Mouse (Mus musculus): ENCODE results near the gene Cfap126. TPM values are rescaled to one million over a fixed set of nuclear protein-coding genes. Genes with fewer than 3 reads are reported as not detected.
"Not testable (repeated sequence)": the region's sequence is repeated elsewhere in the genome, so short reads cannot be mapped to it uniquely, and the experiment has no call there.

Cfap126 gene
- total and polyA plus RNA-seq, 3 experiments: 0.89 to 6.3 (median 0.98) TPM

DNA sequence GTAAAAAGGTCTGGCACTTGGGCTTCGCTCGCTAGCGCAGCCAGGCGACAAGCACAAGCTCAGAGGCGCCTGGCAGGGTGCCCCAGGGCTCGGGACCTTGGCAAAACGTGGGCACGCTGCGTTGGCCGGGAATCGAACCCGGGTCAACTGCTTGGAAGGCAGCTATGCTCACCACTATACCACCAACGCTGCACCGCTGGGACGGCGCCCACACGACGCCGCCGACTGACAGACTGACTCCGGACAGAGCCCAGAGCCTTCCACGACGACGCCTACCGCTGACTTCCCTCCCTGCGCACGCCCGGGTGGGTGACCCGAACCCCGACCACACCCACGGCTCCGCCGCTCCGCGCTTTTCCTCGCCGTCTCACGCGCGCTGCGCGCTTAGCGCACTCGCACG, 41.5 kb upstream of the Cfap126 start:
- H3K27me3 ChIP-seq (ENCODE audit: control insufficient read depth, insufficient read depth, low read length); H3K36me3 ChIP-seq (ENCODE audit: control insufficient read depth, insufficient read depth, low read length); H3K9ac ChIP-seq (ENCODE audit: low read depth, low read length); DNase-seq; H3K27ac ChIP-seq; H3K4me3 ChIP-seq; intact Hi-C loops (cut with DNase I); H3K79me2 ChIP-seq (replicated peaks; ENCODE audit: control insufficient read depth, insufficient read depth, low read length); H3K4me1 ChIP-seq (ENCODE audit: control insufficient read depth, insufficient read depth, low read length): not testable (repeated sequence)
- no CpG with 5 or more reads among the region's 45 CpGs for WGBS

GRCm38 (mm10) chr1:171074283-171074682, 39.4 kb upstream of the Cfap126 start:
- H3K4me3 ChIP-seq; H3K4me1 ChIP-seq (ENCODE audit: control insufficient read depth, insufficient read depth, low read length); intact Hi-C loops (cut with DNase I); H3K27ac ChIP-seq; H3K9ac ChIP-seq (ENCODE audit: low read depth, low read length); H3K36me3 ChIP-seq (ENCODE audit: control insufficient read depth, insufficient read depth, low read length); H3K79me2 ChIP-seq (replicated peaks; ENCODE audit: control insufficient read depth, insufficient read depth, low read length); H3K27me3 ChIP-seq (ENCODE audit: control insufficient read depth, insufficient read depth, low read length): not testable (repeated sequence)
- WGBS: 31% methylated on average over 6 of the region's 10 CpGs
- DNase-seq: peak; percentile 48 to 70

- H3K27me3 ChIP-seq (ENCODE audit: control insufficient read depth, insufficient read depth, low read length); H3K79me2 ChIP-seq (replicated peaks; ENCODE audit: control insufficient read depth, insufficient read depth, low read length); intact Hi-C loops (cut with DNase I); H3K9ac ChIP-seq (ENCODE audit: low read depth, low read length); H3K4me3 ChIP-seq; DNase-seq; H3K4me1 ChIP-seq (ENCODE audit: control insufficient read depth, insufficient read depth, low read length); H3K27ac ChIP-seq; H3K36me3 ChIP-seq (ENCODE audit: control insufficient read depth, insufficient read depth, low read length): not testable (repeated sequence)
- WGBS: 67% methylated on average over 4 of the region's 5 CpGs
Observed at GRCm38 (mm10) chr1:171076176-171076575, 37.5 kb upstream of the Cfap126 start.

- H3K9ac ChIP-seq (ENCODE audit: low read depth, low read length); H3K36me3 ChIP-seq (ENCODE audit: control insufficient read depth, insufficient read depth, low read length); H3K27ac ChIP-seq; H3K27me3 ChIP-seq (ENCODE audit: control insufficient read depth, insufficient read depth, low read length); intact Hi-C loops (cut with DNase I); H3K4me3 ChIP-seq; DNase-seq; H3K4me1 ChIP-seq (ENCODE audit: control insufficient read depth, insufficient read depth, low read length); H3K79me2 ChIP-seq (replicated peaks; ENCODE audit: control insufficient read depth, insufficient read depth, low read length): not testable (repeated sequence)
- WGBS: 42% methylated on average over 5 of the region's 5 CpGs
Observed at GRCm38 (mm10) chr1:171077192-171077591, 36.5 kb upstream of the Cfap126 start.

- H3K79me2 ChIP-seq (replicated peaks; ENCODE audit: control insufficient read depth, insufficient read depth, low read length); H3K27ac ChIP-seq; H3K9ac ChIP-seq (ENCODE audit: low read depth, low read length); H3K4me1 ChIP-seq (ENCODE audit: control insufficient read depth, insufficient read depth, low read length); H3K36me3 ChIP-seq (ENCODE audit: control insufficient read depth, insufficient read depth, low read length); H3K27me3 ChIP-seq (ENCODE audit: control insufficient read depth, insufficient read depth, low read length); intact Hi-C loops (cut with DNase I): not testable (repeated sequence)
- 3% methylated on average over 19 of the region's 27 CpGs for WGBS
- peak; percentile 64 to 67 for DNase-seq
- 0 out of 2 replicates have a peak overlapping the region, but pooled peaks have one; percentile 27 for H3K4me3 ChIP-seq
Observed at GRCm38 (mm10) chr1:171077955-171078354, 35.8 kb upstream of the Cfap126 start.

- H3K27ac ChIP-seq; H3K4me1 ChIP-seq (ENCODE audit: control insufficient read depth, insufficient read depth, low read length); H3K27me3 ChIP-seq (ENCODE audit: control insufficient read depth, insufficient read depth, low read length); DNase-seq; H3K4me3 ChIP-seq; intact Hi-C loops (cut with DNase I); H3K9ac ChIP-seq (ENCODE audit: low read depth, low read length); H3K79me2 ChIP-seq (replicated peaks; ENCODE audit: control insufficient read depth, insufficient read depth, low read length); H3K36me3 ChIP-seq (ENCODE audit: control insufficient read depth, insufficient read depth, low read length): not testable (repeated sequence)
- 24% methylated on average over 12 of the region's 12 CpGs for WGBS
Observed at GRCm38 (mm10) chr1:171078419-171078818, 35.3 kb upstream of the Cfap126 start.

GRCm38 (mm10) chr1:171079345-171079744, 34.4 kb upstream of the Cfap126 start:
- H3K27ac ChIP-seq; H3K27me3 ChIP-seq (ENCODE audit: control insufficient read depth, insufficient read depth, low read length); H3K4me3 ChIP-seq; H3K36me3 ChIP-seq (ENCODE audit: control insufficient read depth, insufficient read depth, low read length); H3K4me1 ChIP-seq (ENCODE audit: control insufficient read depth, insufficient read depth, low read length); intact Hi-C loops (cut with DNase I); H3K79me2 ChIP-seq (replicated peaks; ENCODE audit: control insufficient read depth, insufficient read depth, low read length); H3K9ac ChIP-seq (ENCODE audit: low read depth, low read length); DNase-seq: not testable (repeated sequence)
- WGBS: 0% methylated on average over 1 of the region's 35 CpGs

DNA sequence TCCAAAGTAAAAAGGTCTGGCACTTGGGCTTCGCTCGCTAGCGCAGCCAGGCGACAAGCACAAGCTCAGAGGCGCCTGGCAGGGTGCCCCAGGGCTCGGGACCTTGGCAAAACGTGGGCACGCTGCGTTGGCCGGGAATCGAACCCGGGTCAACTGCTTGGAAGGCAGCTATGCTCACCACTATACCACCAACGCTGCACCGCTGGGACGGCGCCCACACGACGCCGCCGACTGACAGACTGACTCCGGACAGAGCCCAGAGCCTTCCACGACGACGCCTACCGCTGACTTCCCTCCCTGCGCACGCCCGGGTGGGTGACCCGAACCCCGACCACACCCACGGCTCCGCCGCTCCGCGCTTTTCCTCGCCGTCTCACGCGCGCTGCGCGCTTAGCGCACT, 33.9 kb upstream of the Cfap126 start:
- H3K27ac ChIP-seq; H3K79me2 ChIP-seq (replicated peaks; ENCODE audit: control insufficient read depth, insufficient read depth, low read length); H3K9ac ChIP-seq (ENCODE audit: low read depth, low read length); H3K4me1 ChIP-seq (ENCODE audit: control insufficient read depth, insufficient read depth, low read length); H3K4me3 ChIP-seq; intact Hi-C loops (cut with DNase I); DNase-seq; H3K36me3 ChIP-seq (ENCODE audit: control insufficient read depth, insufficient read depth, low read length); H3K27me3 ChIP-seq (ENCODE audit: control insufficient read depth, insufficient read depth, low read length): not testable (repeated sequence)
- WGBS: no CpG with 5 or more reads among the region's 43 CpGs

DNA sequence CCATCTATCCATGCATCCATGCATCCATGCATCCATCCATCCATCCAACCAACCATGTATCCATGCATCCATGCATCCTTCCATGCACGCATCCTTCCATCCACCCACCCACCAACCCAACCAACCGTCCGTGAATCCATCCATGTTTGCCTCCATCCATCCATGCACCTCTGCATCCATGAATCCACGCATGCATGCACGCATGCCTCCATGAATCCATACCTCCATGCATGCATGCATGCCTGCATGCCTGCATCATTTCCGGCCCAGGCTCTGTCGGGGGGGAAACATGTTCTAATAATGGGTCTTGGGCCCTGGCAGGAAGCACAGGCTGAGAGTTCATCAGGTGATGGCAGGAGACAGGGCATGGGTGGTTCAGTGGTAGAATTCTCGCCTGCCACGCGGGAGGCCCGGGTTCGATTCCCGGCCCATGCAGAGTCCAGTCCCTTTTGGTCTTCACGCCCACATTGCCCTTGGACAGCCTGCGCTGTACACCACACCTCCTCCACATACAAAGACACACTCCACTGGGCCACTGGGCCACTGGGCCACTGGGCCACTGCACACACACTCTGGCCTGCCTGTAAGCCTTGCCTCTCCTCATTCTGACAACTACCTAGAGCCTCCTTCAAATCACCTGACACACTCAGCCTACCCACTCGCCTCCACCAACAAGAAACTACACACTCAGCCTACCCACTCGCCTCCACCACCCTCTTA, 32.0 kb upstream of the Cfap126 start:
- intact Hi-C loops (cut with DNase I): not testable (repeated sequence)
- peak in 1 of 2 experiments; percentile 53 for DNase-seq

More for the DNA sequence above, 32.0 kb upstream of the Cfap126 start:
- H3K27me3 ChIP-seq (ENCODE audit: control insufficient read depth, insufficient read depth, low read length); H3K9ac ChIP-seq (ENCODE audit: low read depth, low read length); H3K4me1 ChIP-seq (ENCODE audit: control insufficient read depth, insufficient read depth, low read length); H3K79me2 ChIP-seq (replicated peaks; ENCODE audit: control insufficient read depth, insufficient read depth, low read length); H3K4me3 ChIP-seq; H3K36me3 ChIP-seq (ENCODE audit: control insufficient read depth, insufficient read depth, low read length); H3K27ac ChIP-seq: not testable (repeated sequence)
- 36% methylated on average over 12 of the region's 17 CpGs for WGBS
